Mouse (Mus musculus) brain, embryonic 14.5 days (tissue): Measurements from ENCODE around the gene Klhl12. TPM values are rescaled to one million over a fixed set of nuclear protein-coding genes. Genes with fewer than 3 reads are reported as not detected.
"Not testable (repeated sequence)": the region's sequence is repeated elsewhere in the genome, so short reads cannot be mapped to it uniquely, and the experiment has no call there.

Experiments
- DNase-seq: peaks from one replicate; pipeline ENCODE4 v3.0.0-alpha.2; 2011; ENCODE audit warnings: low read depth
- CTCF ChIP-seq: fragments of 200-500 bp; IDR thresholded peaks from 2 replicates; pipeline ENCODE4 v1.5.1; 2012; ENCODE audit warnings: inconsistent platforms, mild to moderate bottlenecking, moderate library complexity, borderline replicate concordance; ENCODE audit not compliant: insufficient read depth, insufficient read length; ENCODE audit errors: extremely low read depth
- POLR2A ChIP-seq: fragments of 200-500 bp; IDR thresholded peaks from 2 replicates; pipeline ENCODE4 v1.6.1; 2012; ENCODE audit warnings: mild to moderate bottlenecking, inconsistent platforms, borderline replicate concordance; ENCODE audit not compliant: poor library complexity, insufficient read depth, insufficient read length, severe bottlenecking; ENCODE audit errors: extremely low read depth
- polyA plus RNA-seq: library from polyadenylated mRNA; depleted of rRNA; stranded (reverse); fragments of >200 nt; gene quantifications from 2 replicates; pipeline ENCODE4 v1.2.3, GENCODE M21; 2012

Gene Klhl12
- polyA plus RNA-seq, 1 experiment, result 24.9 TPM

DNA sequence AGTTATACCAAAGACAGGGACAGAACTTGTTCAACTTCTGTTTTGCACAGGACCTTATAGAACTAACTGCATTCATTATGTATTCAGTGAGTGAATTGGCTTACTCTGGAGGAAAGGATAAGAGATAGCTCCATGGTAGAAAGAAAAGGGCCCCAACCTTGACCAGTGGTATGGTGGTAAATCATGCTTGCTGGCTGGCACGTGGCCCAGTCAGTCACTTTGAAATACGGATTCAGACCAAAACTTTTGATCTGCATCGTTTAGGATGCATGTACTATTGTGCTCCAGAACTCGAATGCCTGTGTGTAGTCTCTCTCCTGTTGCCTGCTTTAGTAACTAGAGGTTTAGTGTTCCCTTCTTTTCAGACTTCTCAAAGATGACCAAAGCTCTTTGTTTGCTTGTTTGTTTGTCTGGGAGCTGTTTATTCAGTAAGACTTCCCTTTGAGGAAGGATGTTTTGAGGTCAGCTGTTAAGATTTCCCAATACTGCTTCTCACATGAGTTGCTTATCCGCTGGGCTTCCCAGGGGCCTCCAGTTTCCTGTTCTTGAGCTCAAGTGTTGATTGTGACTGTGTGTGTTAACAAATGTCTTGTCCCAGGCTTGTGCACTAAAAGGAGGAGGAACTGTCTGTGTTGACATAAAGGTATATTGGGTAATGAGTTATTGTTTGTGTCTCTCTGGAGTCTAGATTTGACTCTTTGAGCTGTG lies 35.4 kb upstream of the Klhl12 start:
- TF ChIP-seq CTCF (no peak), POLR2A (no peak)

DNA sequence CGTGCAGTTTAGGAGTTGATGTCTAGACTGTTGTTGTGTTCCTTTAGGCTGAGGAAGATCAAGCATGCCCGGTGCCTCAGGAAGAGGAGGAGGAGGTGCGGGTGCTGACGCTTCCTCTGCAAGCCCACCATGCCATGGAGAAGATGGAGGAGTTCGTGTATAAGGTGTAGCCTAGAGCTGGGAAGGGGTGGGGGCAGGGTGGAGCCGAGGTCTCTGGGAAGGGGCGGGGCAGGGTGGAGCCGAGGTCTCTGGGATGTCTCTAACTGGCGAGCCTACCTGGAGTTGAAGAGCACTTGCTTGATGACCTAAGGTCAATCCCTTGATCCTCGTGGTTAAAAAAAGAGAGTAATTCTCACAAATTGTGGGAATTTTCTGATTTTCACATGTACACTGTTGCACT lies 31.4 kb upstream of the Klhl12 start:
- TF ChIP-seq CTCF (no peak), POLR2A (no peak)
- DNase-seq, result no peak

More for the DNA sequence above, 35.4 kb upstream of the Klhl12 start:
- peak; percentile 14 for DNase-seq

DNA sequence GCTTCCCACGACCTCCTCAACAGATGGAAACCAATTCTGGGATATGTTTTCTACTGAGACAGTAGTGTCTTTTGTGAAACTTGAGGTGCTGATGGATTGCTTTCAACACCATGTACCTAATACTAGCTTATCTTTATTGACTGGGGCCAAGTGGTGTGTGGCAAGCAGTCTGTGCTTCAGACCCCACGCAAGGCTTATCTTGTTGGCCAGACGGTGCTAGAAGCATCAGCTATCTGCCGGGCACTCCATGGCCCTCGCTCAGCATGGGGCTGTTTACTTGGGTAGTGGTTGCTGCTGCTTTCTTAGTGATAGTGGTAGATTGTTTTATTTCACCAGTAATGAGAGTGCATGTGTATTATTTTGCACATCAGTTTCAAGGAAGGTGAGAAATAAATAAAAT lies 29.0 kb upstream of the Klhl12 start:
- no peak for TF ChIP-seq CTCF
- no peak for TF ChIP-seq POLR2A

DNA sequence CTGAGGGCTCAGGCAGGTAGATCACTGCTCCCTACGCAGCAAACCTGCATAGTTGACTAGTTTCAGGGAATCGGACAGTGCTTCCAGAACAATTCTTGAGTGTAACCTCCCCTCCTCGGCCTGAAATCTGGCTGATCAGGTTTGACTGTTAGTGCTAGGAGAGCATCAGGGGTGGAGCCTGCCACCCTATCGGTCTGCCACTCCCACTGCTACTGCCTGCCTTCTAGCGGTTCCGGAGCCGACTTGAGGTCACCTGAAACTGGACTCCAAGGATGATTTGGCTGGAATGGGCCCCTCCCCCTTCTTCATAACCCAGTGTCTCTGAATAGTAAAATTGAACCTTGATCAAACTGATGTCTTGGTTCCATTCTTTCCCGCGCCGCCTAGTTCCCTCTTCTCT lies 22.3 kb upstream of the Klhl12 start:
- no peak for TF ChIP-seq POLR2A
- TF ChIP-seq CTCF, result no peak
- DNase-seq, result no peak

More for the DNA sequence above, 29.0 kb upstream of the Klhl12 start:
- DNase-seq, result no peak

DNA sequence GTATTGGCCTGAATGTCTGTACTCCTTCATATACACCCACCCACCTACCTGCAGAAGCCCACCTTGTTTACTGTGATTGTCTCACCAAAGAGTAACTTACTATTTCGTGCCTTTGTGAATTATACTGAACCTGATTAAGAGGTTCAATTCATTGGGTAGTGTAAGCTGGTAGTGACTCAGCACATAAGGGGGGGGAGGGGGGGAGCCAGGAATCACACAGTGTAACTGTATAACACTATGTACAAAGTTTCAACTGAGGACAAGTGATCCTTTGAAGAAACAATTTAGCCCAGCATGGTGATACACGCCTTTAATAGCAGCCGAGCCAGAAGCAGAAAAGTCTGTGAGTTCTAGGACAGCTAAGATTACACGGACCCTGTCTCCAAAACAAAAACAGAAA lies 21.9 kb upstream of the Klhl12 start:
- TF ChIP-seq POLR2A (no peak), CTCF (no peak)
- no peak for DNase-seq

DNA sequence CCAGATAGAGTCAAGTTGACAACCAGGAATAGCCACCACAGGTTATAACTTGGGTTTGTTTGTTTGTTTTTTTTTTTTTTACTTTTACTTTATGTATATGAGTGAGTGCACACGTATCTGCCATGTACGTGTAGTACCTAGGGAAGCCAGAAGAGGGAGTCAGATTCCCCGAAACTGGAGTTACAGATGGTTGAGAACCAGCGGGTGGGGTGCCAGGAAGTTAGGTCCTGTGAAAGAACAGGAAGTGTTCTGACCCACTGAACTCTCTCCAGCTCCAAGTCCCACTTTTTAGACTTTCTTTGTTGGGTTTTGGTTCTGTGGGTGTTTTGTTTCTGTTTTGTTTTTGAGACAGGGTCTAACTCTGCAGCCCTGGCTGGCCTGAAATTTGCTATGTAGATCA lies 19.9 kb upstream of the Klhl12 start:
- peak; percentile 7 for DNase-seq
- TF ChIP-seq CTCF (peak; percentile 30; the same call in 1 of the 2 replicates), POLR2A (no peak)

DNA sequence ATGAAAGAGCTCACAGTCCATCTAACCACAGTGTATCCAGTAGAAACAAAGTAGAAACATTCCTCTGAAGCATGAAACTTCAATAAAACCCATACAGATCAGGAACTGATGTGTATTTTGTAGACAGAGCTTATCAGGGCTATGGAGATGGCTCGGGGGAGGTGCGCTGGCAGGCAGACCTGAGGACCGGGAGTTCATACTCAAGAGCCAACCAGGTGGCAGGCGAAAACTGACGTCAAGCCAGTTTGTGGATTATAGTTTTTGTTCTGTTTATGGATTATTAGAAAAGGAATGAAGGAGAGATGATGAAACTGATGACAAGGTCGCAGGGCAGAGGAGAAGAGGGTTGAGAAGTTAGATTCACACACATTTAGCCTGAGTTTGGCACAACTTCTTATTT lies 14.9 kb upstream of the Klhl12 start:
- no peak for TF ChIP-seq POLR2A
- TF ChIP-seq CTCF, result no peak
- DNase-seq, result no peak

DNA sequence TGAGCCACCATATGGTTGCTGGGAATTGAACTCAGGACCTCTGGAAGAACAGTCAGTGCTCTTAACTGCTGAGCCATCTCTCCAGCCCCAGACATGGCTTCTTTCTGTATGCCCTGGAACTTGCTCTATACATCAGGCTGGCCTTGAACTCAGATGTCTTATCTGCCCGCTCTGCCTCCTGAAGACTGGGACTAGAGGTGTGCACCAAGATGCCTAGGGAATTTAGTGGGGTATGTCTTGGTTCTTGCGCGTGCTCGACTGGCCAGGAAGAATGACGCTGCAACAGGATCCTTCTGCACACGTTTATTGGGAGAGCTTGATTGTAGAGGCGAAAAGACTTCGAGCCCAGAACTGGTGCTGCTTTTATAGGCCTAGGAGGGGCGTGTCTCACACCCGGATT lies 13.6 kb upstream of the Klhl12 start:
- DNase-seq, result not testable (repeated sequence)

DNA sequence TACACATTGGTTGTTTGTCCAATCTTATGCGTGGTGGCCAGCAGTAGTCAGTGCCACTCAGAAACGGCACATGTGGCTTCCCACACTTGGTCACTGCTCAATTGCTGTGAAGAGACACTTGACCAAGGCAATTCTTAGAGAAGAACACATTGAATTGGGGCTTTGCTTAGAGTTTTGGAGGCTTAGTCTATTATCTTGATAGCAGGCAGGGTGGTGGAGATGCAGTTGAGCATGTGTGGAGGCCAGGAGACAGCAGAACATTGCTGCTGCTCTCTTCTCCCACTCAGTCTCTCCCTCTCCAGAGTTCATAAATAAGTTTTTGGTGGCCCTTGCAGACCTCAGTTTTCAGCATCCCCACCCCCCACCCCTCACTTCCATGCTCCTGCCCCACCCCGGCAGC lies 12.9 kb upstream of the Klhl12 start:
- DNase-seq, result no peak
- TF ChIP-seq POLR2A (no peak), CTCF (no peak)

DNA sequence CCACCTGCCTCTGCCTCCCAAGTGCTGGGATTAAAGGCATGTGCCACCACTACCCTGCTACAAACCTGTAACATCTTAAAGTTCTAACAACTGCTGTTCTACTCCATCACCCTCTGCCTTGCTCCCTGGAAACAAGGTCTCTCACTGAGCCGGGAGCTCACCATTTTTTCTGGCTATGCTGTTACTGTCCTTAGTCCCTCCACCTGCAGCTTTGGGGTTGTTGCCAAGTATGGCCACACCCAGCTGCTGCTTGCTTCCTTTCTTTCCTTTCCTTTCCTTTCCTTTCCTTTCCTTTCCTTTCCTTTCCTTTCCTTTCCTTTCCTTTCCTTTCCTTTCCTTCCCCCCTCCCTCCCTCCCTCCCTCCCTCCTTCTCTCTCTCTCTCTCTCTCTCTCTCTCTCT lies 12.0 kb upstream of the Klhl12 start:
- not testable (repeated sequence) for DNase-seq

DNA sequence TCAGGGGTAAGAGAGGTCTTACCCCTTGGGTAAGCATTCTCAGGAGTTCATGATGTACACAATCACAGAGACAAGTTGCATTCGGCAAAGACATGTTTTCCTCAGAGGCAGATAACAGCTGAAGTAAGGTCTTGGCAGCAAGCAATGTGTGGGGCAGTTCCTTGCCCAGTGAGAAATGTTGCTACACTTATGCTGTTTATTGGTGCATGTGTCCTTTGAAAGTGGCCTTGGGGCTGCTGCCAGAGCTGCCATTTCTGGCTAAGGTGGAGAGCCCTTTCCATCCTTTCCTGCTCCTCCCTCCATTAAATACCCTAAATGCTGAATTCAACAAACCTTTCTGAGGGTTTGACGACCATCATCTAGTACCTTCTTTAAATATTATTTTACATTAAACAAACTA lies 9.9 kb upstream of the Klhl12 start:
- no peak for DNase-seq
- TF ChIP-seq CTCF, result no peak

DNA sequence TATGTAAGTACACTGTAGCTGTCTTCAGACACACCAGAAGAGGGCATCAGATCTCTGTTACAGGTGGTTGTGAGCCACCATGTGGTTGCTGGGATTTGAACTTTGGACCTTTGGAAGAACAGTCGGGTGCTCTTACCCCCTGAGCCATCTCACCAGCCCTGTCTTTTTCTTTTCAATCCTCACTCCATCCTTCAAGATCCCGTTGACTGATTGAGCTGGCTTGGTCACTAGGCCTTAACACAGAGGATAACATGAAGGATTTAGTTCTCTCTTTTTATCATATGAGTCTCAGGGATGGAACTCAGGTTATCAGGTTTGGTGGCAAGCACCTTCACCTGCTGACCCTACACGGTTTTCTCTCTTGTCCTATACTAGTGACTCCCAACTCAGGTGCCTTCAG lies 6.8 kb upstream of the Klhl12 start:
- DNase-seq, result not testable (repeated sequence)

DNA sequence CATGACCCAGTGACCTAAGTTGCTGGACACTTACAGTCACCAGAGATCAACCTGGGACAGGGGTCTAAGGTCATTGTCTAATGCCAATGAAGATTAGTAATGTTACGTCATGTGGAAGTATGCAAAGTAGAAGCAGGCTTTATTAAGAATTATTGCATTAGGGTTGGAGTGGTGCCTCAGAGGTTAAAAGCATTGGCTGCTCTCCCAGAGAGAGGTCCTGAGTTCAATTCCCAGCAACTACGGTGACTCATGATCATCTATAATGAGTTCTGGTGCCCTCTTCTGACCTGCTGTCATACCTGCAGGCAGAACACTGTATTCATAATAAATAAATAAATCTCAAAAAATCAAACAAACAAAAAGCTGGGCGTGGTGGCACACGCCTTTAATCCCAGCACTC lies 5.1 kb upstream of the Klhl12 start:
- TF ChIP-seq CTCF, result no peak
- no peak for TF ChIP-seq POLR2A

More for the DNA sequence above, 5.1 kb upstream of the Klhl12 start:
- DNase-seq, result no peak
